Mouse (Mus musculus): ENCODE data around the gene Ifrd2.

The Ifrd2 gene

DNA sequence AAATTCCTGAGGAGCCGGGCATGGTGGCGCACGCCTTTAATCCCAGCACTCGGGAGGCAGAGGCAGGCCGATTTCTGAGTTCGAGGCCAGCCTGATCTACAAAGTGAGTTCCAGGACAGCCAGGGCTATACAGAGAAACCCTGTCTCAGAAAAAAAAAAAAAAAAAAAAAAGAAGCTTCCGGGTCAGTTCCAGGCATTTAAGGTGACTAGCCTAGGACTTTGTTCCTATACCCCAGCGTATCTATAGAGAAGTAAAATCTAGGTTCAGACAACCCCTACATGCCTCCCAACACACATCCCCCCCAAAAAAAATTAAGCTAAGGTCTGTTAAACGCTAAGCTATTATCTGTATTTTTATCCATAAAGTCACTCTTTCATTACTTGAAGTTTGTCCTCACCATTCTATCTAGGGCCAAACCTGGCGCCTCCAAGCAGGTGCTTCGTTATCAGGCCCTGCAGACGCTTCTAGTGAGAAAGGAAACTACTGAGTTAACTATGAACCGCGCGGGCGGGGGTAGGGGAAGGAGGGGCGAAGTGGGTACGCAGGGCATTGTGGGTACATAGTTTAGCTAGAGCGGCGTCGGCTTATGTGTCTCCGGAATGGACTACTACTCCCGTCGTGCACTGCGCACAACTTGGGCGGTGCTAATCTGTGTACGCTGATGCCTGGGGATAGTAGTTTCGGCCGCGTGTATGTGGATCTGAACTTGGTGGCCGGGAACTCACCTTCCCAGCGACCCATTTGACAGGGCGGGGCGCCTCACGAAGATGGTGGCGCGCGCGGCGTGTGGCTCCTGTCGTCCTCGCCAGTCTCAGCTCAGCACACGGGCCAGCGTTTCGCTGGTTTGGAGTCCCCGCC, at the start of gene Ifrd2:
TSS of gene Ifrd2 (plus strand) at position 669 of the 859 bp plus-strand sequence.
- peak; percentile 97 for DNase-seq

DNA sequence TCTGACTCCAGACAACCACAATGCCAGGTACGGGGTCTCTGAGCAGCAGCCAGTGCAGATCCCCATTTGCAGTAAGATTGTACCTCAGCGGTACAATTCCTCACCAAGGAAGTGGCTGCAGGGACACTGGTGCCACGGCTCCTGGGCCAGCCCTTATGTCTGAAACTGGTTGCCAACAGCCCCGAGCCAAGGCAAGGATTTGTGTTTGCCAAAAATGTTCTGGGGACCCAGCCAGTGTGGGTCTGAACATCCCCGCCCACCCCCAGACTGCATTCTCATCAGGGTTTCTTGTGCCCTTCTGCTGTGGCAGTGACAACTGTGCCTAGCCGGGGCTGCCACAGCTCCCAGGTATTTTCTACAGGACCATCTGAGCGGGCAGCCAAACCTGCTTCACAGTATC, 49.2 kb upstream of the Ifrd2 start:
- no peak for DNase-seq

DNA sequence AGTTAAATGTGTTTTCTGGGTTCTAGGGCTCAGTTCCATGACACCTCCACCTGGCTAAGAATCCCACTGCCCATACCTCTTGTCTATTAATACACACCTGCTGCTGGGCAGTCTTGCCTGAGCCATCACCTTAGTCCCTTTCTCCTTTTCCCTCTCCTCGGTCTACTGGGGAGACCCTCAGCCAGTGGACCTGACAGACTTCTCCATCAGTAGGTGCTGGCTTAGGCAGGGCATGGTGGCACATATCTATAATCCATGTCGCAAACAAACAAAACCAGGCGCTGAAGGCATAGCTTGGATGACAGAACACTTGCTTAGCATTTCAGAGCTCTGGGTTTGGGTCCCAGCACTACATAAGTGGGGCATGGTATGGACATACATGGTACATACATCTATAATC, 48.7 kb upstream of the Ifrd2 start:
- DNase-seq, result no peak

DNA sequence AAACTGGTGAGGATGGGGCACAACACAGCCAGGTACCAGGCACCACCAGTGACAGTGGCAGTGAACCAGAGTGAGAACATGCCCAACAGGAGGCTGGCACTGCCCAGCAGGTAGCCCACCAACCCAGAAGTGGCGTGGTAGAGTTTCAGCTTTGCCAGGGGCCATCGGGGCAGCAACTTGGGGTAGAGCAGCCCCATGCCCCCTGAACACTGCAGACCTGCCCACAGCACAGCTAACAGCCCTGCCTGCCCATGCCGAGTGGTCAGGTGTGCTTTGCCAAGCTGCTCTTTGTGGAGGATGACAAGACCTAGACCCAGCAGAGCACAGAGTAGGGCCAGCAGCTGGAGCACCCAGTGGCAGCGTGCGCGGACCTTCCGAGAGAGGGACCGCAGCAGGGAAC, 47.5 kb upstream of the Ifrd2 start:
- DNase-seq, result no peak

DNA sequence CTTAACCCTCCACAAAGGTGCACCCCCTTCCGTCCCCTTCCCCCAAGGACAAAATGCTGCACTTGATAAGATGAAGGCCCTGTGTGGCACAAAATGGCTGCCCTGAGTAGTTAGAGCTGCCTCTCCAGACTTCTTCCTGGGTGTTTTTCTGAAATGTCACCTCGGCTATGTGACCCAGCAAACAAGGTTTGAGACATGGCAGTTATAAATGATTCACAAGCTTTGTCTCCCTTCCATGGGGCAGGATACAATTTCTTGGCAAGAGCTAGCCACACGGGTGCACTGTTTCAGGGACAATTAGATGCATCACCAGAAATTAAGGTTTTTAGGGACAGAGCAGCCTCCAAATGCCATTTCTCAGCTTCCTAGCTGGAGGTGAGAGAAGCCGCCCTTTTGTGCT, 47.0 kb upstream of the Ifrd2 start:
- no peak for DNase-seq

DNA sequence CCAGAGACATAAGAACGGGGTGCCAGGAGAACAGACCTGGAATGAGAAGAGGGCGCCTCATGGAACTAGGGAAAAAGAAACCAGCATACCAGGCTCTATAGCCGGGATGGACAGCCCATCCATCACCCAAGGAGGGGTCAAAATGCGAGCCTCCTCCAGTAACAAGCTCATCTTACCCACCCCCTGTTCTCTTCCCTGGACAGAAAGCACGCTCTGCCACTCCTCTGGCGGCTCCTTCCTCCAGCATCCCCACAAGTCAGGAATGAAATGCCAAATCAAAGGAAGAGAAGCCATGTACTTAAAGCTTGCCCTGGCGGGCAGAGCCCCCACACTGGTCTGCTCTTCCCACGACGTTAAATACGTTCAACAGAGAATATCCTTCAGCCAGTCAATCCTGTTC, 46.4 kb upstream of the Ifrd2 start:
- DNase-seq, result no peak

DNA sequence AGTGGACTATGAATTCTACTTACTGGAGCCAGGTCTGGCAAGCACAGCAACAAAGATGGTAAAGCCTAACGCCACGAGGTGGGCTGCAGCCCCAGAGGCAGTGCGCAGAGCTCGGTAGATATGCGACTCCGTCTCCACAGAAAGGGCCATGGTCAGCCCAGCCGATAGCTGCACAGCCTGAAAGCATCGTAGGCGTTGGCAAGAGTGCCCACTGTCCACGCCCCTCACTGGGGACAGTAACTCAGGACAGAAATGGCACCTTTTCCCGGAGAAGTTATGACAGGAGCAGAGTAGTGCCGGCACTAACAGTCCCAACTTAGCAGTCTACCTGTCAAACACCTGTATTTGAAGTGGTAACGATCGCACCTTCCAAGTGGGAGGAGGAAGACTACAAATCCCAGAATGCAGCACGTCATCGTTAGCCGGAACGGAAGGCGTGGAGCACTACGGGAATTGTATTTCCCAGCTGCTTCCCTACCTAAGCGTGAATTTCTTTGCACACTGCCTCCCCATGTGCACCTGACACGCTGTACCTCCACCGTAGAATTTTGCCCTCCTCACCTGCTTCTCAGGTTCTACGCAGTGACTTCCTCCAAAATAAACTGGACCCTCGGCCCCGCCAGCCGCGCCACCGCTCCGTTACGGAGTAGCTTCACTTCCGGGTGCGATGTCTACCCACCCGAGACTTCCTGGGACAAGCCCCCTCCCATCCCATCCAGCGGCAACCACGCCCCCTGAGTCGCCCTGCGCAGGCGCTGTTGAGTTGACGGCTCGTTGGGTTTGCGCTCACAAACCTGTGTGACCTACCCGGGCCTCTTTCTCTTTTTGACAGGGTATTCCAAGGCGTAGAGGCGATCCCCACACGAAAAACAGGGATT, 45.7 kb upstream of the Ifrd2 start, which contains the start of the genes Cyb561d2 and Nprl2:
TSS of gene Cyb561d2 (minus strand) at position 720 of the 878 bp plus-strand sequence.
TSS of gene Nprl2 (plus strand) at position 753 of the 878 bp plus-strand sequence.
- peak; percentile 98 for DNase-seq

DNA sequence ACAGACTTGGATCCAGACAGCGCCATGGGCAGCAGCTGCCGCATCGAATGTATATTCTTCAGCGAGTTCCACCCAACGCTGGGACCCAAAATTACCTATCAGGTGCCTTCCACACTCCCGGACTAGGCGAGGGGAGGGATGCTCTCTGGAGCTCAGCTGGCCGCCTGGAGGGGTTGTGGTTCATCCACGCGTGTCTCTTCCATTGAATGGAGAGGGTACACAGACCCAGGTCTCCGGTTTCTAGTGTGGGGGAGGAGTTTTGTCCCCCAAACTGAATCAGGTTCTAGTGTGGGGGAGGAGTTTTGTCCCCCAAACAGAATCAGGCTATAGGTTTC, 45.1 kb upstream of the Ifrd2 start:
- no peak for DNase-seq

DNA sequence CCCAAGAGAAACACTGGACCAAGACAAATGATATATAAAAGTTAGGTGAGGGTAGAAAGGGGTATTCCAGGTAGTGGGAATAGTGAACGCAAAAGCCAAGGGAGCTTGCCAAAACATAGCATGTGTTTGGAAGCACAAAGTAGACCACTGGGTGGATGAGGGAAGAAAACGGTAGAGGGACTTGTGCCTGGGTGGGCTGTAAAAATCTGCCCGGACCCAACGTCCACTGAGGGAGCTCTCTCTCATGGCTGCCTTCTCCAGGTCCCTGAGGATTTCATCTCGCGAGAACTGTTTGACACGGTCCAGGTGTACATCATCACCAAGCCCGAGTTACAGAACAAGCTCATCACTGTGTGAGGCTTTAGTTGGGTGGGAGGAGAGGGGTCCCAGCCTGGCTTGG, 44.7 kb upstream of the Ifrd2 start:
- DNase-seq, result no peak

DNA sequence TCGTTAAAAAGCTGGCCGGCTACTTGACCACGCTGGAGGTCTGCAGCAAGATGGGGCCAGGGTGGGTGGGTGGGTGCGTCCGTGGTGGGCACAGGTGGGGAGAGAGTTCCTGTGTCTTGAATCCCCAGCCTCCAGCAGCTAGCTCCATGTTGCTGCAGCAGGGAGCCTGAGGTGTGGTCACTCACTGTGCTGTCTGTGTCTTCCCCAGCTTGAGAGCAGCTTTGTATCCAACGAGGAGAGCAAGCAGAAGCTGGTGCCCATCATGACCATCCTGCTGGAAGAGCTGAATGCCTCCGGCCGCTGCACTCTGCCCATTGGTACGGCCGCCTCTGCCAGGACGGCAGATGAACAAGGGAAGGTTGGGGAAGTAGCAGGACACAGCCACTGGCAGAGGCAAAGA, 44.1 kb upstream of the Ifrd2 start:
- DNase-seq, result no peak

DNA sequence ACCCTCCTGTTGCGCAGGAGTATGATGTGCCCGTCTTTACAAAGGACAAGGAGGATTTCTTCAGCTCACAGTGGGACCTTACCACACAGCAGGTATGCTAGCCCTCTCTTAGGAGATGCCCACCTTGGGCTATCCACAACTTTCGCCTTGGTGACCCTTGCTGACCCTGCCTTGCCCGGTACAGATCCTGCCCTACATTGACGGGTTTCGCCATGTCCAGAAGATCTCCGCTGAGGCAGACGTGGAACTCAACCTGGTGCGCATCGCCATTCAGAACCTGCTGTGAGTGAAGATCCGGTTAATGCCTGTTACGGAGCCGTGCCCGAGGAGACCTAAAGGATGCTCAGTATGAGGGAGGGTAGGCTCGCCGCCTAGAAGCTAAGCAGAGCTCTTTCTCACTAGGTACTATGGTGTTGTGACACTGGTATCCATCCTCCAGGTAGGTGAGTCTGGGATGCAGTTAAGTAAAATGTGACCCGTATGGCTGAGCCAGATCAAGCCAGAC, 43.2 kb upstream of the Ifrd2 start:
- DNase-seq, result no peak

DNA sequence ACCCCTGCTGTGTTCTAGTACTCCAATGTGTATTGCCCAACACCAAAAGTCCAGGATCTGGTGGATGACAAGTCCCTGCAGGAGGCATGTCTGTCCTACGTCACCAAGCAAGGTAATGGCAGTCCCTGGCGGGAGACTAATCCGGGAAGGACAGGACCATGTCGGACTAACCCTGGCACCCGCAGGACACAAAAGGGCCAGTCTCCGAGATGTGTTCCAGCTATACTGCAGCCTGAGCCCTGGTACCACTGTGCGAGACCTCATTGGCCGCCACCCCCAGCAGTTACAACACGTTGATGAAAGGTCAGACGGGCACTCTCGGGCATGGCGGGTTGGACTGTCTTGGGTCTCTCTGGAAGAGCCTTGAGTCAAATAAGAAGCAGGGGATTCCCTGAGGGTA, 42.7 kb upstream of the Ifrd2 start:
- no peak for DNase-seq

DNA sequence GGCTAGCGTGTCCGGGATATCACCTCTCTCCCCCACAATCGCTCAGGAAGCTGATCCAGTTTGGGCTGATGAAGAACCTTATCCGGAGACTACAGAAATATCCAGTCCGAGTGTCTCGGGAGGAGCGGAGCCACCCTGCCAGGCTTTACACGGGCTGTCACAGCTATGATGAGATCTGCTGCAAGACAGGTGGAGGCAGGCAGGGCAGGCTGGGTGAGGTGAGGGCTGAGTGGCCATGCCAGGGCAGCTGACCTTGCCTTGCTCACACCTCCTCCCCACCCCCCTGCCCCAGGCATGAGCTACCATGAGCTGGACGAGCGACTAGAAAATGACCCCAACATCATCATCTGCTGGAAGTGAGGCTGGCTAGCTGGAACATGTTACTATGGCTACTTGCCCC, 42.2 kb upstream of the Ifrd2 start:
- no peak for DNase-seq

DNA sequence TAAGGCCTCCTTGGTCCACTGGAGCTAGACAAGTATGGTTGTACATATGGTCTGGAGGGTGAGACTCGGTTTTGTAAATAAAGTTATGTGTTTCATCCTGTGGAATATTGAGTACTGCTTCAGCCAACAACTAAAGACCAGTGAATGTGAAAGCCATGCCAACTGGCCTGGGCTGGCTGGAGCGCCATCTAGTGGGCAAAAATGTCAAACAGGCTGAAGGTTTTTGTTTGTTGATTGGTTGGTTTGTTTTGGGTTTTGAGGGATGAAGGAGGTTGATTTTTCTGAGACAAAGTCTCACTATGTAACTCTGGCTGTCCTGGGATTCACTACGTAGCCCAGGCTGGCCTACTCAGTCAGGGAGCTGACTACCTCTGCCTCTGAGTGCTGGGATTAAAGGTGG, 41.8 kb upstream of the Ifrd2 start:
- DNase-seq, result peak; percentile 89

DNA sequence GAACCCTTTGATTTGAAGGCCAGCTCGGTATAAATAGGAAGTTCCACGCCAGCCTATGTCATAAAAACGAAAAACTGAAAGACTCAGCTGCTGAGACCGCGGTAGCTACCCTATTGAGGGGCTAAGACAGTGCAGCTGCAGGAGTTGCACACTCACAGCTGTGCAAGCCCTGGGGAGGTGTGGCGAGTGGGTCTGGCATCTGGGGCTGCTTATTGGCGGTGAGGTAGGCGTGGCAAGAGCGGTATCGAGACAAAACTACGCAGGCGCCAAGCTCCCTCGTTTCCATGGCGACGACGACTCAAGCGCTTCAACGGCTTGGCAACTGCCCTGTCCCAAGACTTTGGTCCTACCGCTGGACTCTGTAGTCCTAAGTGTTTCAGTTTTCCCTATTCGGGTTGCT, 40.4 kb upstream of the Ifrd2 start, which contains the start of gene Zmynd10:
TSS of gene Zmynd10 (plus strand) at position 273 of the 400 bp plus-strand sequence.
- DNase-seq, result peak; percentile 95

DNA sequence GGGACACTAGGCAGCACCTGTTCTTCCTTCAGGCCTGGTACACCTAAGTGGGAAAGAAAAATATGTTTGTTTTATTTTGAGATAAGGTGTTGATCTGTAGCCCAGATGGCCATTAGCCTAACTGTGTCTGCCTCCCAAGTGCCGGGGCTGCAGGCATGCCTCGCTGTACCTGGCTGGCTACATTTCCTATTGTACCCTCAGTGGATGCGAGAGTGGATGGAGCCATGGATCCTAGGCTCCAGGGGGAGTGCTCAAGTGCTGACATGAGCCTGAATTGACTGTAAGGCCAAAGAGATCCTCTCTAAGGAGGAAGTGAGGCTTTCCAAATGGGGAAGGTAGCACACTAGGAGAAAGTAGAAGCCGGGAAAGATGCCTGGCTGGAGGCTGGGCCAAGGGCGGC, 39.5 kb upstream of the Ifrd2 start:
- DNase-seq, result no peak

DNA sequence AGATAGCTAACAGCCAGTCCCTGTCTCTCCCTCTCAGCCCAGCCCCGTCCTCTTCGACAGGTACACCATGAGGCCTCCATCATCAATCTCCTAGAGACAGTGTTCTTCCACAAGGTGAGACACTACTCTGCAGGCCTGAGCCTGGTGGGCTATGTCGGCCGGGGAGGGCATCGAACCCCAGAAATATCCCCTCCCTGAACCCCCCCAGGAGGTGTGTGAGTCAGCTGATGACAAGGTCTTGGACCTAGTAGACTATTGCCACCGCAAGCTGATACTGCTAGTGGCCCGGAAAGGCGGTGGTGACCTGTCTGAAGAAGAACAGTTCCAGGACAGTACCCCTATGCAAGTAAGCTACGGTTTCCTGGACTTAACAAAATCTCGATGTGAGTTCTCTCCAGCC, 38.6 kb upstream of the Ifrd2 start:
- DNase-seq, result no peak

DNA sequence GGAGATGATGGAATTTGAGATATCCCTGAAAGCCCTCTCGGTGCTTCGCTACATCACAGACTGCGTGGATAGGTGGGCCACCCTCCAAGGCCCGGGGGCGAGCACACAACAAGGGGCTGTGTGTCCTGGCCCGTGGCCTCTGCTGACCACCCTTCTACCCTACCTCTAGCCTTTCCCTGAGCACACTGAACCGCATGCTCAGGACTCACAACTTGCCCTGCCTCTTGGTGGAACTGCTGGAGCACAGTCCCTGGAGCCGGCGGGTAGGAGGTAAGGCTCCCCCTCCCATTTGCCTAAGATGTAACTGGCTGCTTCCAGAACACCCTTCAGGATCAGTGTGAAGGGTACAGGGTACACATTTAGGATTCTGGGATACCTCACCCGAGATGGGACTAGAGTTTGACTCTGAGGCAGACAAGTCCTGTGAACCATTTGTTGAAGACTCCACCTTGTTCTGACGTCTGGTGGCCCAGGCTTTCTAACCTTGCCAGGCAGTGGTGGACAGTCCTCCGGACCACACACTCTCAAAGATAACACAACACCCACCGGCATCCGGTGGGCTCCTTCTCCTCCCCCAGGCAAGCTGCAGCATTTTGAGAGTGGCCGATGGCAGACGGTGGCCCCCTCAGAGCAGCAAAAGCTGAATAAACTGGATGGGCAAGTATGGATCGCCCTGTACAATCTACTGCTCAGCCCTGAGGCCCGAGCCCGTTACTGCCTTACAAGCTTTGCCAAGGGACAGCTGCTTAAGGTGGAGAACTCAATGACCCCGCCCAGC, 38.0 kb upstream of the Ifrd2 start:
- no peak for DNase-seq

DNA sequence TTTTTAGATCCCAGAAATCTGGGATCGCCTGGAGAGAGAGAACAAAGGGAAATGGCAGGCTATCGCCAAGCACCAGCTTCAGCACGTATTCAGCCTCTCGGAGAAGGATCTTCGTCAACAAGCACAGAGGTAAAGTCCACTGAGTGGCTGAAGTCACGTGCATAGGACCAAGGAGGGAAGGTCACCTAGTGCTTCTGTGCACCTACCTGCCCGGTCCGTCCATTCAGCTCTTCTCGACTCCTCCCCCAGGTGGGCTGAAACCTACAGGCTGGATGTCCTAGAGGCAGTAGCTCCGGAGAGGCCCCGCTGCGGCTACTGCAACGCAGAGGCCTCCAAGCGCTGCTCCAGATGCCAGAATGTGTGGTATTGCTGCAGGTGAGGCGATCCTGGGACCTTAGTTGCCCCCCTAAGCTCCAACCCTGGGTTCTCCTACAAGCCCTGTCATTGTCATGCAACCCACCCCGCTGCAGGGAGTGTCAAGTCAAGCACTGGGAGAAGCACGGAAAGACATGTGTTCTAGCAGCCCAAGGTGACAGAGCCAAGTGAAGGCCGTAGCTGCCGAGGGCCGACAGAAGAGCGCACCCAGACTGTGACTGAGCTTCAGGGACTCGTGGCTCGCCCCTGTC, 36.8 kb upstream of the Ifrd2 start:
- DNase-seq, result no peak

DNA sequence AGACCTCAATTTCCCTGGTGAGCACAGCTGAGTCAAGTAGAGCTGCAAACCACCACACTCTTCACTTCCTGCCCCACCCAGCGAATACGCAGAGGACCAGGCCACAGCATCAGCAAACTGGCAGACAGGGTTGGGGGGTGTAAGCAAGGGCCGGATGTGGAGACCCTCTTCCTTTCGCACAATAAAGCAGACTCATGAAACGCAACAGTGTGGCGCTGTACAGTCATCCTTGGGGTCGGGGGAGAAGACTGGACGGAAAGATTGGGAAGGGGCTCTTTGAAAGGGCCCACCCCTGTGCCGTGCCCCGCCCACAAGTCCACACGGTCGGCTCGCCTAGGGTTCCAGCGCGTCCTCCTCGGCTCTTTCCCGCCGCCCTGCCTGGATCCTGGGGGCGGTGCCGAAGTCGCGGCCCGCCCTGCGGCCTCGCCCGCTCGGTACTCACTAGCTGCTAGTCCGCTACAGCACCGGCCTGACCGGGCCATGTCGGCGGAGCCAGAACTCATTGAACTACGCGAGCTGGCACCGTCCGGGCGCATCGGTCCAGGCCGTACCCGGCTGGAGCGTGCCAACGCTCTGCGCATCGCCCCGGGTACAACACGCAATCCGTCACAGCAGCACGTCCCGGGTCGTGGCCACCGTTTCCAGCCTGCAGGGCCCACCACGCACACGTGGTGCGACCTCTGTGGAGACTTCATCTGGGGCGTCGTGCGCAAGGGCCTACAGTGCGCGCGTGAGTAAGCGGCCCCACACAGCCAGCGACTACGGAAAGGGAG, 36.1 kb upstream of the Ifrd2 start, which contains the start of gene Rassf1:
TSS of gene Rassf1 (plus strand) at position 439 of the 773 bp plus-strand sequence.
- DNase-seq, result peak; percentile 76

DNA sequence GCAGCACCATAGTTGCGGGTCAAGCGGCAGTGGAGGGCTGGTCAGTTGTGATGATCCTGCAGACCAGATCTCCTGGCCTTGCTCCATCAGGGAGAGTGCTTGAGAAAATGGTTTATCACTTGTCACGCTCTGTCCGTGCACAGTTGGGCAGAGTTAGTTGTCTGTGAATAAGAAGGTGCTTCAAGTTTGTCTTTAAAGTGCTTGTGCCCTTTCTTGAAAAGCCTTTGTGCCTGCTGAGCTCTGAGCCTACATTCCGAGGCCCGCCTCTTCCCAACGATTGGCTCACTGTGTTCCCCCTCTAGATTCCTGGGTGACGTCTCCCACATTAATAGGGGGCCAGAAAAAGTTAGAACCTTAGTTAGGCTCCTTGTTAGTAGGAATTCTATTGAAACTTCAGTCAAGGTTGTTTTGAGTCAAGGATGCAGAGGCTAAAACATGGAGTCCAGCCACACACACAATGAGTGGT, 35.5 kb upstream of the Ifrd2 start:
- DNase-seq, result no peak
